Mouse (Mus musculus) C2C12 (cell line): Measurements from ENCODE around the gene Prn. TPM values are rescaled to one million over a fixed set of nuclear protein-coding genes. Genes with fewer than 3 reads are reported as not detected.

Source experiments
- H3K27me3 ChIP-seq: one replicate; pipeline ENCODE4 v1.6.1; 2011; ENCODE audit not compliant: control insufficient read depth, insufficient read depth, insufficient read length
- H3K36me3 ChIP-seq: one replicate; pipeline ENCODE4 v1.6.1; 2011; ENCODE audit not compliant: control insufficient read depth, insufficient read depth
- H3K4me3 ChIP-seq: one replicate; pipeline ENCODE4 v1.5.1; 2011; ENCODE audit warnings: mild to moderate bottlenecking, control low read depth; ENCODE audit not compliant: poor library complexity, insufficient read depth, severe bottlenecking
- H3K79me2 ChIP-seq: one replicate; pipeline ENCODE4 v1.6.1; 2011; ENCODE audit not compliant: control insufficient read depth, insufficient read depth
- H3K79me3 ChIP-seq: one replicate; pipeline ENCODE4 v1.6.1; 2011; ENCODE audit warnings: low read depth, control low read depth
- H3ac ChIP-seq: one replicate; pipeline ENCODE3; 2011; ENCODE audit warnings: low read depth; ENCODE audit not compliant: control insufficient read depth, insufficient read length
- CEBPB ChIP-seq: IDR thresholded peaks from one replicate; pipeline ENCODE4 v1.6.1; 2011; ENCODE audit warnings: low read depth, mild to moderate bottlenecking, control low read depth, moderate library complexity
- CTCF ChIP-seq: IDR thresholded peaks from one replicate; pipeline ENCODE4 v1.5.1; 2011; ENCODE audit not compliant: control insufficient read depth, insufficient read depth, insufficient read length
- FOSL1 ChIP-seq: IDR thresholded peaks from one replicate; pipeline ENCODE4 v1.8.0; 2011; ENCODE audit warnings: mild to moderate bottlenecking, low read length; ENCODE audit not compliant: poor library complexity, insufficient read depth, severe bottlenecking
- MAX ChIP-seq: IDR thresholded peaks from one replicate; pipeline ENCODE4 v1.6.1; 2011; ENCODE audit warnings: mild to moderate bottlenecking, control low read depth
- MYOD1 ChIP-seq: IDR thresholded peaks from one replicate; pipeline ENCODE4 v1.6.1; 2011; ENCODE audit warnings: low read depth; ENCODE audit not compliant: control insufficient read depth, insufficient read length
- MYOG ChIP-seq: IDR thresholded peaks from one replicate; pipeline ENCODE4 v1.6.1; 2011; ENCODE audit not compliant: control insufficient read depth, insufficient read length; ENCODE audit errors: extremely low read depth
- USF1 ChIP-seq: IDR thresholded peaks from one replicate; pipeline ENCODE4 v1.6.1; 2011; ENCODE audit warnings: low read depth, mild to moderate bottlenecking, control low read depth, moderate library complexity
- polyA plus RNA-seq: library from polyadenylated mRNA; unstranded; fragments of >200 nt; fragmentation: generic; extraction: Trizol; gene quantifications from one replicate; pipeline ENCODE4 v1.2.1, GENCODE M21; 2012; ENCODE audit warnings: missing spikeins

Gene Prn
- polyA plus RNA-seq, 1 experiment: not detected

DNA sequence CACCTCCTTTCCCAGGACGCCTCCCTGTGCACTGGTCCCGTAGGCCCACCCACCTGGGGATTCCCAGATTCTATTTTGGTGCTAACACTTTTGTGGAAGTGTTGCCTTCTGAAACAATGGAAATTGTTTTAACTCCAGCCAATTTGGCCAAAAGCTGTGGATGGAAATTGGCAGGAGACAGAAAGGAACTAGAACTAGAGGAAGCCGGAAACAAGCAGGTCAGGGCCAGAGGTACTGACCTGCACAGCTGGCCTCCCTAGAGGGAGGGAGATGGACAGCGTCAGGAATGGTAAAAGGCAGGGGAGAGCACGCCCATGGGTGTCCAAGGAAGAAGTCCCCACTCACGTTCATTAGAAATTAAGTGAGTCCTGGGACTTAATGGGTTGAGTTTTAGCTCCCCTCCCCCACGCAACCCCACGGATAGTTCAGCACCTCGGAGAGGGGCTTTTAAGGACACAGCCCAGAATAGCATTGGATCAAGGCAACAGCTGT, 48.0 kb downstream of the Prn start:
- Histone ChIP-seq H3K27me3 (peaks cover 10% of the 10 kb centered on the region), H3ac (no peak overlapping the region), H3K4me3 (no peak overlapping the region), H3K79me3 (no peaks in the 10 kb centered on the region), H3K36me3 (no peaks in the 10 kb centered on the region), H3K79me2 (no peaks in the 10 kb centered on the region)
- TF ChIP-seq MAX: no peak
- TF ChIP-seq USF1: no peak
- TF ChIP-seq CEBPB: no peak
- no peak for TF ChIP-seq CTCF
- TF ChIP-seq MYOD1: no peak
- no peak for TF ChIP-seq FOSL1
- TF ChIP-seq MYOG: no peak

DNA sequence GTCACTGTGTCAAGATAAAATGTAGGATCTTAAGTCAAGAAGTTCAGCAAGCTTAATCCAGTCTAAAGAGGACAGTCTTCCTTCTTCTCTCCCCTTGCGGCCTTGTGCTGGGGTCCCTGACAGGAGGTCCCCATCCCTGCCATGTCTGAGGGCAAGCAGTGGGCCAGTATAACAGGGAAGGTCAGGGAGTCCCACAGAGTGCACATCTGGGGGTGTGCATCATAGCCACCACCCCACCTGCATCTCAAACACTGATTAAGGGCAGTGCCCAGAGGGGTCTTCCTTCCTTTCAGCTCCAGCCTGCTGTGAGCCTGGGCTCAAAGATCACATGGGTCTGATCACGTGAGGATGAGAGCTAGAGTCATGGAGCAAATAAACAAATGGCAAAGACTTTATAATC, 51.9 kb downstream of the Prn start:
- Histone ChIP-seq H3K4me3 (no peak overlapping the region), H3K36me3 (no peaks in the 10 kb centered on the region), H3K79me3 (no peaks in the 10 kb centered on the region), H3K27me3 (peaks cover 4% of the 10 kb centered on the region), H3ac (no peak overlapping the region), H3K79me2 (no peaks in the 10 kb centered on the region)
- TF ChIP-seq MYOG: no peak
- peak; percentile 5 for TF ChIP-seq USF1

GRCm38 (mm10) chr2:131970597-131970996, 60.8 kb downstream of the Prn start:
- Histone ChIP-seq H3K4me3 (no peak overlapping the region), H3K79me2 (no peaks in the 10 kb centered on the region), H3K36me3 (no peaks in the 10 kb centered on the region), H3K79me3 (no peaks in the 10 kb centered on the region), H3ac (no peak overlapping the region), H3K27me3 (no peaks in the 10 kb centered on the region)
- no peak for TF ChIP-seq CTCF
- TF ChIP-seq MYOD1: no peak
- TF ChIP-seq FOSL1: no peak
- TF ChIP-seq USF1: no peak
- no peak for TF ChIP-seq CEBPB
- no peak for TF ChIP-seq MYOG
- no peak for TF ChIP-seq MAX

DNA sequence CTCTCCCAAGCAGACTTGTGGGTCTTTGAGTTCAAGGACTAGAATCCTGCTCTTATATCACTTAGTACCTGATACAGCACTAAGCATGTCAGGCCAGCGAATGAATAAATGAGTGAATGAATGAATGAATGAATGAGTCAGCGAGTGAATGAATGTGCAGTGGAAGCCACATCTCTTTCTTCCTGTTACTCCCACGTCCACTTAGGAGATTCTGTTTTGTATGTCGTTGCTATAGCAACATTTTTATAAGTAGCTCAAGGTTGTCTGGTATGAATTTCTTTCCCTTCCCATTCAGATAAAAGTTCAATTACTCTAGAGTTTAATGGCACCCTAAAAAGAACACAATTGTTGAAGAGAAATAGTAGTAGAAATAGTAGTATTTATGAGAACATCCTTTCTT, 61.3 kb downstream of the Prn start:
- TF ChIP-seq MYOG (no peak), CTCF (no peak), USF1 (no peak), FOSL1 (no peak), MAX (no peak), MYOD1 (no peak), CEBPB (no peak)
- no peaks in the 10 kb centered on the region for H3K79me3 ChIP-seq

GRCm38 (mm10) chr2:131976663-131977062, 66.9 kb downstream of the Prn start:
- TF ChIP-seq MYOD1 (no peak), USF1 (no peak), CEBPB (no peak), MAX (no peak), CTCF (no peak), FOSL1 (no peak), MYOG (no peak)
- Histone ChIP-seq H3K79me3 (no peaks in the 10 kb centered on the region), H3K27me3 (no peaks in the 10 kb centered on the region), H3K36me3 (no peaks in the 10 kb centered on the region), H3K79me2 (no peaks in the 10 kb centered on the region), H3K4me3 (no peak overlapping the region), H3ac (no peak overlapping the region)

More for the DNA sequence above, 61.3 kb downstream of the Prn start:
- H3ac ChIP-seq: no peak overlapping the region
- no peaks in the 10 kb centered on the region for H3K36me3 ChIP-seq
- H3K27me3 ChIP-seq: no peaks in the 10 kb centered on the region
- no peak overlapping the region for H3K4me3 ChIP-seq
- H3K79me2 ChIP-seq: no peaks in the 10 kb centered on the region

- Histone ChIP-seq H3ac (no peak overlapping the region), H3K36me3 (no peaks in the 10 kb centered on the region), H3K27me3 (no peaks in the 10 kb centered on the region), H3K4me3 (no peak overlapping the region), H3K79me3 (no peaks in the 10 kb centered on the region), H3K79me2 (no peaks in the 10 kb centered on the region)
- TF ChIP-seq CTCF: no peak
These were observed 71.1 kb downstream of the Prn start for GRCm38 (mm10) chr2:131980866-131981265.
